Mouse (Mus musculus) thymus, postnatal 36 days (tissue): Measurements from ENCODE around the gene Nipal3.
A peak's percentile ranks its signal among the peaks of the same experiment; 100 is the strongest.

Experiments
- DNase-seq, 2 experiments: peaks; one replicate each; pipeline ENCODE4 v3.0.0; 2022; ENCODE audit warnings: mixed read lengths in 2 of 2

Gene Nipal3

DNA sequence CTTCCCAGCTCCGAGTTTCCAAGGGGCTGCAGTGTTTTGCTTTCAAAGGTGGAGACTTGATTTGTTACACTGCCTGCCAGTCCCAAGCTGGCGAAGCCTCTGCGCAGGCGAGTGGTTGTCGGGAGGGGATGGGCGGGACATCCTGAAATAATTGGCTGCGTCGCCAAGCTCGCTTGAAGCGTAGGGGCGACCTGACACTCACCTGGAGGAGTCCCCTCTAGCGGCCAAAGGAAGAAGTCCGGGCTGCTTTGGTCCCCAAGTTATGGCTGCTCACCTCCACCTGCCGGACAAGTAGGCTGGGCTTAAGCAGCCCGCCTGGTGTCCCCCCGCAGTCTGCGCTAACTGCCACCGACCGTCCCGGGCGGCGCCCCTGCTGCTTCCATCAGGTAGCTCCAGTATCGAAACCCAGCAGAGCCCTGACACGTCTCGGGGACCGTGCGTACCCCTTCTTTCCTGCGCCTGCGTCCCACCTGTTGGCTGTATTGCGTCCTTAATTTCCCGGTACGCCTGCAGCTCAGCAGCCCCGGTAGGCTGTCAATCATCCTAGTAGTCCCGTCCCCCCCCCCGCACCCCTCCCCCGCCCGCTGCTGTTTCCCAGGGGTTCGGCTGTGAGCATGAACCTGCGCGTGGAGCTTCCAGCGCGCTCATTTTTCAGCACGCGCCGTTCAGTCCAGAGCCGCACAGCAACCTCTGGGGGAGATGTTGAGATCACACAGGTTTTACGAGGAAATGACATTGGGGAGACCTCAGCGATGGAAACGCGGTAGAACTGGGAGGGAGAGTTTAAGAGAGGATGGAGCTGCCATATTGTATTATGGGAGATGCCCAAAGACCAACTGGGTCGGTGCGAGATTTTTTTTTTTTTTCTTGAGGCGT is at the start of gene Nipal3, which contains the start of gene Stpg1:
Gene Nipal3 (minus strand): TSS at position 518 of the 876 bp plus-strand sequence.
Gene Stpg1 (plus strand): TSS at position 270 of the 876 bp plus-strand sequence.
- peak; percentile 88 to 90 for DNase-seq

DNA sequence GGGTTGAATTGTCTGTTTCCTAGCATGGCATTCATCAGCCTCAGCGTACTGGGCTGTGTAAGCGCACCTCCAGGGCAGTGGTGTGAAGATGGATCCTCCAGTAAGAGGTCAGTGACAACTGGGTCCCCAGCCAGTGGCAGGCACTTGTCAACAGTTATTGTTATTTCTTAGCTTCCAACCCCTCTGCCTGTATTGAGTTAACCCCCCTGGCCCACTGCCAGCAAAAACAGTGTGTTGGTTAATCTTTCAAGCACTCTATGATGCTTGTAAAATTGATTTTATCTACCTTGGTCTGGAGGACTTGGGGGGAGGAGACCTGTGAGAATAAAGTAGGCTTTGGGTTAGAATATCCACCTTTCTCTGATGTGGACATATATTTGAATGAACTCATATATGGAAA is 49.4 kb upstream of the Nipal3 start:
- DNase-seq: no peak

DNA sequence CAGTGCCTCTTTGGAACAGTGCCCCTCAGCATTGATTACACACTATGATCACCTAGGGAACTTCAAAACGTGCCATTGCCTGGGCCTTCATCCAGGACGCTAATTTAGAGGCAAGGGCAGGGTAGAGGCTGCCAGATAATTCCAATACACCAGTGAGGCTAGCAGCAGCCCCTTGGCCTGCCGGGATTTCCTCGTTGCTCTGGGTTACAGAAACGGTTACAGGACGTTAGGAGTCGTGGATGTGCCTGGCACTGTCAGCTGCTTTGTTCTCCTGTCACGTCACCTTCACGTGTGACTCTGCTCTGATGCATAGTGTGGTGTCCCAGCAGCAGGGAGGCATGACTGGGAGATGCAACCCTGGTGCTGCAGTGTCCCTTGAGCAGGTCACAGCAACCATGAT is 45.2 kb upstream of the Nipal3 start:
- DNase-seq: no peak

DNA sequence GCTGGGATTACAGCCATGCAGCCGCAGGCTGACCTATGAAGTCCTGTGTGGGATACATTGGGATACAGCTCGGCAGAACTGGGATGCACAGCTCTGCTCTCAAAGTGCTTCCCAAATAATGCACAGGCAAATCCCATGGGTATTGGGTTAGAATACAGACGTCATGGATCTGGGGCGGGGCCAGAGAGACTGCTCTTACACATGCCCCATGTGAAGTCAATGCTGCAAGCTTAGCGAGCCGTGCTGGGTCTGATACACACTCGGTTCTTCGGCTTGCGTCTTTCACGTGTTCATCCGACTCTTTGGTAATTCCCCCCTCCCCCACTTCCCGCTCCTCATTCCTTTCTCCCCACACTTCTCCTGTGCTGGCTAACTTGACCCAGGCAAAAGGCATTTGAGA is 44.2 kb upstream of the Nipal3 start:
- DNase-seq: no peak

DNA sequence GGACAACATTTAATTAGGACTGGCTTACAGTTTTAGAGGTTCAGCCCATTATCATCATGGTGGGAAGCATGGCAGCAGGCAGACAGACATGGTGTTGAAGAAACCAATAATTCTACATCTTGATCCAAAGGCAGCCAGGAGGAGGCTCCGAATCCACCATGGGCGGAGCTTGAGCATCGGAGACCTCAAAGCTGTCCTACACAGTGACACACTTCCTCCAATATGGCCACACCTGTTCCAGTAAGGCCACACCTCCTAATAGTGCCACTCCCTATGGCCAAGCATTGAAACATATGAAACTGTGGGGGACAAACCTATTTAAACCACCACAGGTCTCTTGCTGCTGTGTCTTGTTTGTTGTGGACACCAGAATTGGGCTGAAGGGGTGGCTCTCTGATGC is 40.2 kb upstream of the Nipal3 start:
- DNase-seq: no peak

DNA sequence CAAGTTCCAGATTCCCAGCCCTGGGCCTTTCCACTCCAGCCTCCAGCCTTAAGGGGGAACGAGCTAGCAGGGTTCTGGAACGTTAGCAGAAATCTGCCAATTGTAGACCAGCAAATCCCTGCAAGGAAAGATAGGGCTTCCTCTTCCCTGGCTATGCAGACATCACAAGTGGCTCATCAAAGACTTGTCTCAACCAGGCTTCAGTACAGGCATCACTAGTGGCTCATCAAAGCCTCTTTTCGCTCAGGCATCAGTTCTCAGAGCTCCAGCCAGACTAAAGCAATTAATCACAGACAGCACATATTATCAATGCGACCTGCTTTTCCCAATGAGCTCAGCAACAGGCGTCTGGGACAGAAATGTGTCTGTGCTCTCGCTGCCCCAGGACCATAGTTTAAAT is 38.2 kb upstream of the Nipal3 start:
- DNase-seq: no peak

DNA sequence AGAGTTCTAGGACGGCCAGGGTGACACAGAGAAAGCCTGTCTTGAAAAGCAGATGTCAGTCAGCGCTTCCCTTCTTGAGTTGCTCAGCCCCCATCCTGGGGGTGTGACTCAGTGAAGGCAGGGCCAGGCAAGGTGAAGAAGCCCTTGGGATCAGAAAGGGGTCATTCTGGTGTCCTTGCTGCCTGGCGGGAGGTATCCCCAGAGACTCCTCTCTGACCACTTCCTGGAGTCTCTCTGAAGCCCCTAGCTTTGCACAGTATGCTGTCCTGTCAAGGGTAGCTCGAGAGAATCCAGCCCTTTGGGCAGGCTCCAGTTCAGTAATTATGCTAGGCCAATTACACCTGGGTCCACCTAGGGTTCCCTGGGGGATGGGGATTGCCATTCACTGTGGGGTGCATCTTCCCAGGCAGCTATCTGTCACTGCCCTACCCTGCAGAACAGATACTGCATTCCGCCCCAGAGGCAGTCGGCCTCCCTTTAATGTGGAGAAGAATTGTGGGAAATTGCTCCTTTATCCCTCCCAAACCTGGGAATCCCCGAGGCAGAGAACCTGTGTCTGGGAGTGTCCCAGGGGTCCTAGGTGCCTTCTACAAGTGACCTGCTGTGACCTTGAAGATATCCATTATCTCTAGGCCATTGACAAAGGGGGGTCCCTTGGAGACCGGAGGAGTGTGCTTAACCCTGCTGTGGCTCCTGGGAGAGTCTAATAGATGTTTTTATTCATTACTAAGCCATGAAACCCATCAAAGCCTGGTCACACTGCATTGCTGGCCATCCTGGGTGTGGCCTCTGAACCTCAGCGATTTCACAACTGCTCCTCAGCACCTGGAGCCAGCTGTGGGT is 37.2 kb upstream of the Nipal3 start:
- DNase-seq: no peak

DNA sequence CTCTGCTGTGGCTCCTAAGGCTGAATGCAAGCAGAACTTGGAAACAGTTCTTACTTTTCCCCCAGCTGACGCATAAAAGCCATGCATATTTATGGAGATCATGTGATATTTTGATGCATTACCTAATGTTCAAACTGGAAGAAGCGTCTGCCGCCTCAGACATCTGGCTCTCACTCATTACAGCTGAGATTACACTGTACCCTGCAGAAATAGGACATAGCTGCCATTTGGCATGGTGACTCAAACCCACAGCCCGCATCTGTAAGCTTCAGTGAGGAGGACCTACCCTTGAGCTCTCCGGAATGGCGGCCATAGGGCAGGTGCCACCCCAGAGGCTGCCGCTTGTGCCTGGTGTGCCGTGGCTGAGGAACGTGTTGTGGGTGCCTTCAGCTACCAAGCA is 36.4 kb upstream of the Nipal3 start:
- DNase-seq: no peak

DNA sequence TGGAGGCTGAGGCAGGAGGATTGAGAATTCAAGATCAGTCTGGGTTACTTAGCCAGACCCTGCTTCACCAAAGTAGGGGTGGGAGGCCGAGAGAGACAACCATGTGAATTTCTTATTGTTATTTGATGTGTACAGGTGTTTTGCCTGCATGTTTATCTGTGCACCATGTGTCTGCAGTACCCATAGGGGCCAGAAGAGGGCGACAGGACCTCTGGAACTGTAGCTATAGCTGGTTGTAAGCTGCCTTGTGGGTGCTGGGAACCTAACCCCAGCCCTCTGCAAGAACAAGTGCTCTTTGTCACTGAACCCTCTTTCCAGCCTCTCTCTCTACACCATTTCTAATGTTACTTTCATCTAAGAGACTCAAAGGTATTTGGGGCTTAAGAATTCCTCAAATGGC is 35.4 kb upstream of the Nipal3 start:
- DNase-seq: no peak

DNA sequence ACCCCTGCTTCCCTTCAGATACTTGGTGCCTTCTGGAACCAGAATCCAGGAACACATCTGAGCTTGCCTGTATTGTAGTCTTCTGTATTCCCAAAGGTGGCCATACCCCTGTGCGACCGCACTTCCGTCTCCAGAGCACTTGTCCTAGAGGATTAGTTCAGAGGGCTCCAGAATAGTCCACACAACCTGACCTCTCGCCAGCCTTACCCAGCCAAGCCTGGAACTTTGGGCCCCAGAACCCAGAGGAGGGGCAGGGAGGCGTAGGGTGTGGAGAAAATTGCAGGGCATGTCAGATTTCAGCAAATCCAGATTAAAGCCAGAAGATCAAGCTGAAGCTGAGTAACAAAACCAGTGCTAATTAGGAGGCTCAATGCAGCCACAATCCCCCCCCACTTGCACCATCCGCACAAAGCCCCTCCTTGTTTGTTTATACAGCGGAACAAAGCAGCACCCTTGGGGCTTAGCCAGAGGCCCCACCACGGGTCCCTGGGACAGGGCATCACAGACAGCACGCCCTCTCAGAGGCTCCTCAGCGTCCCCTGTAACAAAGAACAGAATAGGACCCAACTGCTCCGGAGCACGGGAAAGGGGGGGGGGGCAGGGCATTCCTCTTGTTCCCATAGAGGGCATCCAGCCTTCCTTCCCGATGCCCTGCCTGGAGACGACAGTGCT is 31.3 kb upstream of the Nipal3 start:
- DNase-seq: no peak

DNA sequence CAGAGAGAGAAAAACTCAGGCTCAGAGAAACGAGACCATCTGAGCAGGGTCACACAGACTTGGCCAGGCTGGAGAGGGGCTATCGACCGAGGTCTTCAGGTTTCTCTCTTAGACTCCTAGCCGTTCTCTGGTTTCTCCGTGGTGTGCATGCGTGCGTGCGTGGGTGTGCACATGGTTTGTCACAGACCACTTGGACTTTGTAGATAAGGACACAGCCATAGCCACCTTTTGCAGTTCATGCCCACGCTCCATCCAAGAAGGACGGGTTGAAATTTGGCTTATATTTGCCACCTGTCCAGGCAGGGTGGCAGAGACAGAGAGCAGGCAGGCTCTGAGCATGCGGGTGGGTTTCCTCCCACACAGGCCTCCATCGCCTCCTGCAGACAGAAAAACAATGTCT is 30.2 kb upstream of the Nipal3 start:
- no peak for DNase-seq

DNA sequence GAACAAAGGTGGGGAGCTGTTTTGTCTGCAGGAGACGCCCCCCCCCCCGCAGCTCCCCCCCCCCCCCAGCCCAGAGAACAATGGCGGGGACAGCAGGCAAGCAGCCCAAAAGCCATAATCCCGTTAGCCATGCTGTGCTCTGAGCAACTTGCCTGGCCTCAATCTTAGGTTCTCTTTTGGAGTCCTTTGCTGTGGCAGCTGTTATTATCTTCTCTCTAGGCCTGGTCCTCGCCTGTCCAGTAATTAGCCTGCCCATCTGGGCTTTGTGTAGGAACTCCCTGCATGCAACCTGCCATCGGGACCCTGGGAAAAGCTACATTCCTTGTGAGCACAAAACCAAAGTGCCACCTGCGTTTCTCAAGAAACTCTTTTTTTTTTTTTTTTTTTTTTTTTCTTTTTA is 29.1 kb upstream of the Nipal3 start:
- DNase-seq: no peak

DNA sequence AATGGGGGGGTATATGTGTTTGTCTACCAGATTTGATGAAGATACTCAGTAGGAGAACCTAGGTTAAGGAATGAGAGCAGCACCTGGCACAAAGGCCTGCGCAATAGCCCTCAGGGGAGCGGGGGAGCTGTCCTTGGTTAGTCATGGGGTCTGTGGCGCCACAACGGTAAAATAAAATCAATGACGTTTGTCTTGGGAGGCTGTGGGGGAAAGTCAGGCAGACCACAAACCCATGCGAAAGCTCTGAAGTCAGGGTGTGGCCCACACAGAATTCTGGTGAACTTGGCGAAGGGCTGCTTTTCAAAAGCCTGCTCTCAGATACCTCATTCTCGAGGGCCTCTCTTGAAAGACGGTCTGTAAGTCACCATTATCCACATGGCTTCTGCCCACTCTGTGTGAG is 25.6 kb upstream of the Nipal3 start:
- no peak for DNase-seq

DNA sequence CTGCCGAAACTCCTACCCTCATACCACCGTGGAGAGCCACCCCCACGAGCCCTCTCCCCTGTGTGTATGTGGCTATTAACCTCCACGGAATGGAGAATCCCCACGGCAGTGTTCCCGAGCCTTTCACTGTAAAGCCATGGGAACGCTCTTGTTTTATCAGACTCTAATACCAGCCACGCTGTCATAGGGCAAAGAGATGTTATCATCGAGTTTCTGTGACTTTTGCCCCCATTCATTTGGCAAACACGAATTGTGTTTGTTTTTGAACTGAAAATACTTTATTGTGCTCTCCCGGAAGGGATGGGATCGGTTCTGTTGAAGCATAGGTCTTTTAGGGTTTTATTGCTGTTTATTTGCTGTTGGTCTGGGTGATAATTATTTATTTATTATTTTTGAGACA is 23.3 kb upstream of the Nipal3 start:
- DNase-seq: no peak

DNA sequence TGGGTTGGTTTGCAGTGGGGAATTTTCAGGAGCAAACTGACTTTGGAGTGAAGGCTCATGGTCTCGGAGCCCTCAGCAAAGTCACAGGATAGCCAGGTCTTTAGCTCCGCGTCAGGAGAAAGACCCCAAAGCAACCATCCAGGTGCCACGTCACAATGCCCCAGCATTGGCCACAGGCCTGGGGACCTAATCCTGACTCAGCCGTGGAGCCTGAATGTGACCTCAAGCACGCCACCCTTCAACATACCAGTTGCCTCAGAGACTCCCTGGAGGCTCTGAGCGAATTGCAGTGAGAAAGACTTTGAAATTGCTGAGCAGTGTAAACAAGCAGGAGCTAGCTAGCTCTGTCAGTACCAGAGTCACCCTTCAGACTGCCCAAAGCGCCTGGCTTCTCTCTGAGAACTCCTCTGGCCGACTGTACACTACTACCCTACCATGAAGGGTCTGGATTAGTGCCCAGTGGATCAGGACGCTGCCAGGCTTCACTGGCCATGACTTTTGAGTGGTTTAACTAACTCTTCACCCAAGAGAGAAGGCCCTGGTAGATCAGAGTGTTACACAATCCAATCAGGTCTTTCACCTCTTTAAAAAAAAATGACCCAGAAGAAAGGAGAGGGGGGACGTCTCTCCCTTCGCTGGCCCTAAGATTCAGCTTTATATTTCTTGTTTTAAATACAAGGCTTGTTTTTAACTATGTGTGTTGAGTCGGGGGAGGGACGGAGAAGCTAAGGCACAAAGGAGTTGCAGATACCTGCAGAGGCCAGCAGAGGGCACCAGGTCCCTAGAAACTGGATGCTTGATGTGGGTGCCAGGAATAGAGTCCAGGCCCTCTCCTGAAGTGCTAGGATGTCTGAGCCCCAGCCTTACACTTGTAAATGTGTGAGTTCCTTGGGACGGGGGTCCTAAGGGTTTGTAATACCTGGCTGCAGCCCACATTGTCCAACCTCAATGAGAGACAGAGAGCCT is 21.8 kb upstream of the Nipal3 start:
- DNase-seq: peak; percentile 59 to 63

DNA sequence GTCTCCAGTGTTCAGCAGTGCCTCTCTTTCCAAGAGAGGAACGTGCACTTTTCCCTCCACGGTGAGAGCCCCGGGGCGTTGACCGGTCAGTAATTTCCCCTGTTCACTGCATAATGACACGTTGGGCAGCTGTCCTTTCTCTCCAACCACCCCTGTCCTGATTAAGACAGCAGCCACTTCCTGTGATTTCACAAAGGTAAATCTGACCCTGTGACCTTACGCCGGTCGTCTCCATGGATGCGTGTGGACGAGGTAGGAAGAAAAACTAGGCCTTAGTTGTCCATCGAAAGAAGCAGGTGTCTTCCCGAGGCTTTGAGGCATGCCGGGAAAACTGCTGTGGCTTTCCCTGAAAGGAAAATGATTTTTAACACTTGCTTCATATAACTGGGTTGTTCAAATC is 20.1 kb upstream of the Nipal3 start:
- DNase-seq: no peak

DNA sequence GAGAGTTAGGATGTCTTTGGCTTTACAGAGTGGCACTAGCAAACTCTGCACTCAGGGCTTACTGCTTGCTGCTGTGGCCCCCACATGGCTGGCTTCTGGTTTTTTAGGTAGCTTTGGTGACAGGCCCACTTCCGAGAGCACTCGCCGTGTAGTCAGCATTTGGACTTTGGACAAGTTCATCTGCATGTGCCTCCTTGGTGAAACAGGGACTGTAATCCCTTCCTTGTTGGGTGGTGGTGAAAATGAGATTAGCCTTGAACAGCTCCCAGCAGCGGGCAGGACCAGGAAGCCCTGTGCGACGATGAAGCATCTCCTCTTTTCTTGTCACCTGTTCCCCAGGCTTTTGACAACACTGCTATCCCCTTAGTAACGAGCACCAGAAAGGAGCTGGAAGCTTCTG is 19.0 kb upstream of the Nipal3 start:
- DNase-seq: no peak

DNA sequence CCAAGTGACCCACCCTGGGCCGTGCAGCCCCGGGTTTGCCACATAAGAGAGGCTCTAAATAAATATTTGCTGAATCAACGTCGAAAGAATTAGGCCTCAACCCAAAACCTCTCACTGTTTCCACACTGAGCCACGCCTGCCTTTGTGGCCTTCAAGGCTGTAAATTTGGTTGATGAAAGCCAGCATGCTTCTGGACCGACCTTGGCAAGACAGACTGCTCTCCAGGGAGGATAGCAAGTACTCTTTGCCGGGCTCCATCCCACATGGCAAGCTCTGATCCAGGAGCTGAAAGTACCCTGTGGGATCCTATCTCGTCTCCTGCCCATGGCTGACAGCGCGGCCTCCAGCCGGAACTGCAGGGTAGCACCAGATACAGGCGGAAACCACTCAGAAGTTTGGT is 14.7 kb upstream of the Nipal3 start:
- no peak for DNase-seq

DNA sequence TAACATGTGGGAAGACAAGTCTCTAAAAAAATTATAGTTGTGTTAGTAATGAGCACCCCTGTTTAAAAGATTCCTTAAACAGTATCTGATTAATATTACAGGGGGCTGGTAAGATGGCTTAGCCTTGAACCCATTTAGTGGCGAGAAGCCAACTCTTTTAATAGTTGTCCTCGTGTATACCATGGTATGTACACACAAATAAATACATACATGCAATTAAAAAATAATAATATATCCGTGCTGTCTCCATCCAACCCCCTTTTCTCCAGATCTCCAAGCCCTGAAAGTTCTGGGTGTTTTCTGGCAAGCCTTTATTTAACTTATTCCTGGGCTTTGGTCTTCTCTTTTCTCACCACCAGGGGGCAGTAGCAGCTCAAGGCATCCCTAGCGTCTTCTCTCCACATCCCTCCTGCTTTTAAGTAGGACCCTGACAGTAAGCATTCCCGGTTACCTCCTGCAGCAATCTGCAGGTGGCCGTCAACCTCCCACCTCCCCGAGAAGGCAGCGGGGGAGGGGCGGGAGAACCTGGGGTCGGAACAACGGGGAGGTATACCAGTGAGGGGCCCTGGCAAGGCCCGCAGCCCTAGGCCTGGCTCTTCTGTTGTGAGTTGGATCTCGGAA is 13.7 kb upstream of the Nipal3 start:
- peak; percentile 34 to 40 for DNase-seq

DNA sequence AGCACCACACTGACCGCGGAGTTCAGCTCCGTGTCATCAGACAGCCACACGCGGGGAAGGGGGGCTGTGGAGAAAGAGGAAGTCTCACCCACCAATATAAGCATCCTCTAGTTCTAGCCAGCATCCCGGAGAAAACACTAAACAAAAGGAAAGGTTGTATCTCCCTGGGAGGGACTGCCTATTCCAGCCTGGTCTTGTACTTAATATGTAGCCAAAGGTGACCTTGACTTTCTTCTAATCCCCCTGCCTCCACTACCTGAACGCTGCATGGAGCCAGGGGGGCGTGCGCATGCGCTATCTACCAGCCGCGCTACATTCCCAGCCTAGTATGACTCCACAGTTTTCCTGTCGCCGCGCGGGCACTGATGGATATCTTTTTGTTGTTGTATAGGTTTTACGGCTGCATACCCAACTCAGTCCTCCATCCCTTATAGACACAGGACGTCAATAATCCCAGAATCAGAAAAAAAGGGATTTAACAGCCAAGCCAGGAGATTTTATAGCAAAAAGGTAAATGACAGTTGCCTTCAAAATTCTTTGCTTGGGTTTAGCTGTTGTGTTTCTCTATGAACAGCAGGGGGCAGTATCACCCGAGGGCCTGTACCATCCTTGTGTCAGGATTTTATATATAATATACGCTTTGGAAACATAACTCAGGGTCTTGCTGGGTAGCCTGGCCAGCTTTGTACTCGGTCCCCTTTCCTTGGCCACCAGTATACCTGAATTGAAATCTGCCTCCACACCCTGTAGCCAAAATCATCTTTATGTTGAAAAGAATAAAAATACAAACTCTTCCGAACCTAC is 12.9 kb upstream of the Nipal3 start:
- peak; percentile 15 to 22 for DNase-seq

DNA sequence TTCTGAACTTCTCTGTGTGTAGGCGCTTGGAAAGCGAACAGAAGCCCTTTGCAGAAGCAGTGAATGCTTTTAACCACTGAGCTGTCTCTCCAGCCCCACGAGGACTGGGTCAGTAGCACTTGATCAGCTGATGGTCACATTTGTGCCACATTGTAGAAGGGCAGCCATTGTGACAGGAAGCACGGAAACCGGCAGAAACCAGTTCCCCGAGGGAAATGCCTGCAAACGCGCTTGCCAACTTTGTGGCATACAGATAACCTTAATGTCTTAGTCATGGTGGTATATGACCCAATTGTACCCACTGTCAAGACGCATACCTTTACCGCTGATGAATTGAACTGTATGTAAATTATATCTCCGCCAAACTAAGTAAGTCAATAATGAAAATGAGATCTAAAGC is 11.0 kb upstream of the Nipal3 start:
- no peak for DNase-seq
